ENCODE assay signal across 7 mouse cellular contexts in the genomic region with DNA sequence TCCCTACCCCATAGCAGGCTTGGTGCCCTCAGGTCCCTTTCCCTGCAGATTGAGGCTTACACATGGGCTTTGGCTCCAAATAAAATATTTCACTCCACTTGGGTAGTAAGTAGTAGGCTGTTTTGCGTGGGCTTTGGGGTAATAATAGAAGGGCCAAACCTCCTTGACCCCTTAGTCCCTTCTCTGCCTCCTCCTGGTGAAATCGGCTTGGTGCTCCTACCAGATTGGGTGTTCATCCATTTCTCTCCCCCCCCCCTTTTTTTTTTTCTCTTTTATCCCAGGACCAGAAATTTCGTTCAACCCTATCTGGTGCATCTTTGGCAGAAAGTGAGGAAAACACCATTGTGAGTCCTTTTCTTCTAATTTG. TPM values are rescaled to one million over a fixed set of nuclear protein-coding genes. Genes with fewer than 3 reads are reported as not detected.
A peak's percentile ranks its signal among the peaks of the same experiment; 100 is the strongest.
DNase-seq lines count a peak whose midpoint lies in the region; ATAC-seq lines count a peak whose summit lies in the region.

No protein-coding gene starts in this region.

- H3K27ac ChIP-seq in embryonic facial prominence, embryonic 13.5 days = peak overlapping the region; percentile 99
- peak overlapping the region; percentile 90 for H3K27ac ChIP-seq in limb, embryonic 11.5 days (replicated peaks; ENCODE audit: low read depth, low read length)

- DNase-seq in limb, embryonic 11.5 days (ENCODE audit: low spot score) = no peak
- peak; percentile 35 for DNase-seq in retina, postnatal 7 days (ENCODE audit: low read depth, low spot score)
- no peak for DNase-seq in urinary bladder, adult 2 months (ENCODE audit: low spot score)
- no peak for DNase-seq in gastrocnemius, postnatal 10 days

- peak overlapping the region; percentile 91 for H3K4me3 ChIP-seq in megakaryocyte, embryonic 14.5 days (replicated peaks)
- peak overlapping the region; percentile 76 for H3K4me3 ChIP-seq in embryonic facial prominence, embryonic 13.5 days
- H3K4me3 ChIP-seq in limb, embryonic 11.5 days (ENCODE audit: low read depth, low read length) = peak overlapping the region; percentile 61

- H3K4me1 ChIP-seq in megakaryocyte, embryonic 14.5 days = peaks cover 30% of the 10 kb centered on the region
- H3K4me1 ChIP-seq in embryonic facial prominence, embryonic 13.5 days = peaks cover 13% of the 10 kb centered on the region
- H3K4me1 ChIP-seq in limb, embryonic 11.5 days (ENCODE audit: control insufficient read depth, insufficient read depth, low read length) = peaks cover 4% of the 10 kb centered on the region; the same call in 1 of the 2 replicates

- H3K36me3 ChIP-seq in megakaryocyte, embryonic 14.5 days (replicated peaks; ENCODE audit: low read length) = peaks cover 41% of the 10 kb centered on the region
- H3K36me3 ChIP-seq in embryonic facial prominence, embryonic 13.5 days = peaks cover 29% of the 10 kb centered on the region
- H3K36me3 ChIP-seq in limb, embryonic 11.5 days (ENCODE audit: control insufficient read depth, insufficient read depth, low read length) = peaks cover 2% of the 10 kb centered on the region

- ATAC-seq in megakaryocyte, adult 5-6 weeks (ENCODE audit: poor library complexity, severe bottlenecking) = no peak
- no peak for ATAC-seq in embryonic facial prominence, embryonic 13.5 days (ENCODE audit: insufficient number of reproducible peaks, insufficient read depth, low FRiP score, low TSS enrichment, low read depth)
- no peak for ATAC-seq in limb, embryonic 11.5 days (ENCODE audit: insufficient number of reproducible peaks, low FRiP score, low TSS enrichment, low read depth)

- WGBS in embryonic facial prominence, embryonic 13.5 days = 0% methylated on average over 3 of the region's 3 CpGs
- WGBS in limb, embryonic 11.5 days = 1% methylated on average over 3 of the region's 3 CpGs

- peaks cover 4% of the 10 kb centered on the region; the same call in 1 of the 2 replicates for H3K9me3 ChIP-seq in megakaryocyte, embryonic 14.5 days
- H3K9me3 ChIP-seq in embryonic facial prominence, embryonic 13.5 days = 0 out of 2 replicates have a peak, but pooled peaks cover 3% of the 10 kb centered on the region
- no peaks in the 10 kb centered on the region; the same call in 1 of the 2 replicates for H3K9me3 ChIP-seq in limb, embryonic 11.5 days (ENCODE audit: control insufficient read depth, low read length)

- no peaks in the 10 kb centered on the region for H3K27me3 ChIP-seq in megakaryocyte, embryonic 14.5 days (replicated peaks)
- no peaks in the 10 kb centered on the region for H3K27me3 ChIP-seq in embryonic facial prominence, embryonic 13.5 days
- H3K27me3 ChIP-seq in limb, embryonic 11.5 days (ENCODE audit: control insufficient read depth, insufficient read depth, low read length) = no peaks in the 10 kb centered on the region

- H3K9ac ChIP-seq in embryonic facial prominence, embryonic 13.5 days = peak overlapping the region; percentile 94
- peak overlapping the region; percentile 73 for H3K9ac ChIP-seq in limb, embryonic 11.5 days (ENCODE audit: low read length)

- H3K4me2 ChIP-seq in embryonic facial prominence, embryonic 13.5 days = peak overlapping the region; percentile 72
- H3K4me2 ChIP-seq in limb, embryonic 11.5 days (ENCODE audit: low read depth, severe bottlenecking) = peak overlapping the region; percentile 44

RNA-seq across cellular contexts. Expression of a gene that starts 1.0 kb away (rescaled TPM):
- polyA plus RNA-seq in megakaryocyte, embryonic 14.5 days (2012; ENCODE audit: insufficient read depth, low replicate concordance) = 1.2 TPM in 1 of 2 replicates, not detected in the other
- total RNA-seq in megakaryocyte, adult 5-6 weeks (2015) = 64.4 and 69.7 TPM in 2 replicates
- total RNA-seq in megakaryocyte, adult 5-6 weeks (2017) = 21.6 and 27.1 TPM in 2 replicates
- 52.2 and 52.6 TPM in 2 replicates for polyA plus RNA-seq in embryonic facial prominence, embryonic 13.5 days (2015; fragmentation: Nextera tagmentation; extraction: Ambion mirVana)
- 60.1 and 67.0 TPM in 2 replicates for polyA plus RNA-seq in limb, embryonic 11.5 days (2014; fragmentation: Nextera tagmentation; extraction: Ambion mirVana)
- polyA plus RNA-seq in urinary bladder, adult 2 months (2012; rRNA removed) = 31.5 and 35.1 TPM in 2 replicates
- 10 to 100 TPM; 36.9 to 43.6 TPM for total RNA-seq in gastrocnemius, postnatal 10 days (2021)

Comparison
In these comparisons a context has a peak if more than half of its experiments do, and no peak if none do; other contexts are left out.
1. RNA of a gene that starts 1.0 kb away (polyA plus RNA-seq): 60.1 to 67.0 TPM in limb, embryonic 11.5 days, 52.2 to 52.6 TPM in embryonic facial prominence, embryonic 13.5 days and 31.5 to 35.1 TPM in urinary bladder, adult 2 months; 1.2 TPM in megakaryocyte, embryonic 14.5 days; every median in the first group is over 10 times any median in the second.
2. Peak in every context shown above with its lines, with median percentiles within 50 percentile points of each other: H3K4me3 ChIP-seq.